Mouse (Mus musculus) left cerebral cortex, adult 18-20 months (tissue): Measurements from ENCODE around the gene Cdk6. TPM values are rescaled to one million over a fixed set of nuclear protein-coding genes. Genes with fewer than 3 reads are reported as not detected.
"Not testable (repeated sequence)": the region's sequence is repeated elsewhere in the genome, so short reads cannot be mapped to it uniquely, and the experiment has no call there.

Source experiments
- DNase-seq, 2 experiments: peaks; one replicate each; pipeline ENCODE4 v3.0.0; 2021 to 2022; ENCODE audit warnings: low spot score in 2 of 2, mixed read lengths in 1 of 2
- long read RNA-seq, 2 experiments: library from polyadenylated mRNA; stranded (forward); transcript quantifications; one replicate each; pipeline ENCODE4 v2.0.0; 2021
- total RNA-seq, 2 experiments: library from RNA; stranded (reverse); gene quantifications; 2 replicates each; pipeline ENCODE4 v1.2.3; 2021

The Cdk6 gene
- total RNA-seq = 1 to 10 TPM; 2.2 to 3.8 TPM
- long read RNA-seq, experiment 1, partial matches to known transcripts = 0 of 2 reads
- long read RNA-seq, experiment 1, other reads (novel, unspliced or antisense) = 2 of 2 reads
- long read RNA-seq, experiment 2 = 0 reads

DNA sequence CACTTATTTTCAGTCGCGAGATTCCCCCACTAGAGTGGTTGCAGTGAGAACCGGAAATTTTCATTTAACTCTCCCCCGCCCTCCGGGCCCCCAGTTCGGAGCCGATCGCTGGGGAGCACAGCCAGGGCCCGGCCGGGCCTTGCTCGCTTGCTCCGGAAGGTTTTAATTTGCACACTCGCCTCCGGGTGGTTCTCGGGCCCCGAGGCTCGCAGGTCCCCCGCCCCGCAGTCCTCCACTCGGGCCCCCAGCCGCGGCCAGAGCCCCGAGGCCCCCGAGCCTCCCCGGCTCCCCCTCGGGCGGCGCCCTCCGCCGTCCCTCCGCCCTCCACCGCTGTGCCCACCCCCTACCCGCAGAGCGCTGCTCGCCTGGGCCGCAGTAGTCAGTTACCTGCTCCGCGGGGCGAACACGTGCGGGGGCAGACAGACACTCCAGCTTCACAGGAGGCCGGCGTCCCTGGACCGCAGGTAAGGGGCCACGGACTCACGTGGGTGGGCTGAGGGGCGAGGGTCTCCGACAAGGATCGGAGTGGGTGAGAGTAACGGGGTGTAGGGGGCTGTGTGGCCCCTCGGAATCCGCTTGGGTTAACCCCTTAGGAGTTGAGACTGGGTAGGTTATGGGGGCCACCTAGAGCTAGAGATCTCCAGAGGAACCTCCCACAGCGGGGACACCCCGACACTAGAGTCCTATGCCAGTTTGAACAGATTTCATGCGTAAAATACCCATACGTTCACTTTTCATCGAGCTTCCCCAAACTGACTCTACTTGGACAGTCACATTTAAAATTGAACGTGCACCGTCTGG, at the start of gene Cdk6:
Gene Cdk6, plus strand, starts transcription at position 375 of the 801 bp plus-strand sequence.
- DNase-seq = peak; percentile 2 to 48

DNA sequence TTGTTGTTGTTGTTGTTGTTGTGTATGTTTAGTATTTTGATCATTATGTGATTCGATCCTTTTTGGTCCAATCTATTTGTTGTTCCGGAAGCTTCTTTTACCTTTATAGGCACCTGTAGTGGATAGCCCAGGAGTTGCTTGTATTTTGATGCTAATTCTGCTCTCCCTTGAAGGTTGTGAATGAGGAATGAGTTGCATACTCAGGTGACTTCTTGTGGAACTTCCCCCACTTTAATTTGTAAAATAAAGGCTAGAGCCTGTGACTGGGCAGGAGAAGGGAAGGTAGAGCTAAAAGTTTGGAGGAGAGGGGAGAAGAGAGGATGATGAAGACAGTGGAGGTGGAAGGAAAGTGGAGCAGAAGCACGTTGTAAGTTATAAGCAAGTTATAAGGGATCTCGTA, 47.6 kb upstream of the Cdk6 start:
- DNase-seq = no peak

DNA sequence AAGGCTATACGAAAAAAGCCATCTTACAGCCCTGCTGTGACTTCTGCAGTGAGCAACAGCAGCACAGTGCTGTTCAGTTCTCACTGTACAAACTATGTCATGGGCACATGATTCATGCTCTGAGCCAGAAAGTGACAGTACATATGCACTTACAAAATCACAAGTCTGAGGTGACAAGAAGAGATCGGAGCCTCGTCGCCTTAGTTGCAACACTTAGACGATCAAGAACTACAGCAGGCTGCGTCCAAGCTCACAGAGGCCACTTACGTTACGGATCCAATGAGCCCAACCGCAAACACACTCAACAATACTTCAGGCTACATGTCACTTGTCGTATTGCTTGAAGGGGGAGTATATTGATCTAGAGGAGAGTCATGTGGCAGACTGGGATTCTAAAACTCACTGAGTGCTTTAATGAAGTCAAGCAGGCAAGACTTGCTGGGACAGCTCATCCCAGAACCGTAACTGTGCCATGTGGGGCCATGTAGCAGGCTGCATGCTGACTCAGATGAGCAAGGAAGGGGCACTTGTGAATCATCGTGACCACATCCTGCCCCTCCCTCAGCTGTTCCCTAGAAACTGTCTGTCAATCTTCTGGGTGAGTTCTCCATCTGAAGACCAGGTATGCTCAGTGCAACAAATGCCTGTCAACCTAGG, 40.4 kb upstream of the Cdk6 start:
- DNase-seq = no peak

DNA sequence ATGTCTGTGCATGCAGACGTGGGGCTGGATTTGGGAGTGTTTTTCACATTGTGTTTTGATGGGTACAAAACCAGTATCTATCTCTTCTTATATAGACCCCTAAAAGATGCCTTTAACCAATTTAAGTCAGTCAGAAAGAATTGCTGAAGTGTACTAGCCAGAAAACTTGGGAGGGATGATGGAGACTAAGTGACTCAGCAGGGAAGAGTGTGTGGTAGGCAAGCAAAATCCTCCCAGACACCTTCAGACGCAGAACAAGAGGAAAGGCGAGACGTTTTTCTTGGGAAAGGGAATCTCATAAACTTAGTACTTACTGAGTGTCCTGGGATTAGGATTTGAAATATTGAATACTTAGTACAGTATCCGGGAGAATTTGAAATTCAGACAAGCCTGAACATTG, 39.8 kb upstream of the Cdk6 start:
- no peak for DNase-seq

DNA sequence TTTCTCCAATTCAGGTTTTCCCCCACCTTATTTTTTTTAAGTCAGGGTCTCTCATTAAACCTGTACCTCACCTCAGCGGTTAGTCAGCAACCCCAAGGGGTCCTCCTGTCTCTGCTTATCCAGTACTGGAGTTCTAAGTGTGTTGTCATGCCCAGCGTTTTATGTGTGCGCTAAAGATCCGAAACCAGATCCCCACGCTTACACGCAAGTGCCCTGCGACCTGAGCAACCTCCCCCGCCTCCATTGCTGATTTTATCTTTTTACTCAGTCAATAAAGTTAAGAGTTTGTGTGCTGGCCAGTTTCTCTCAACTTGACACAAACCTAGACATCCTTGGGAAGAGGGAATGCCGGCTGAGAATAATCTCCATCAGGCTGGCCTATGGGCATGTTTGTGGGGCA, 37.4 kb upstream of the Cdk6 start:
- DNase-seq = no peak

DNA sequence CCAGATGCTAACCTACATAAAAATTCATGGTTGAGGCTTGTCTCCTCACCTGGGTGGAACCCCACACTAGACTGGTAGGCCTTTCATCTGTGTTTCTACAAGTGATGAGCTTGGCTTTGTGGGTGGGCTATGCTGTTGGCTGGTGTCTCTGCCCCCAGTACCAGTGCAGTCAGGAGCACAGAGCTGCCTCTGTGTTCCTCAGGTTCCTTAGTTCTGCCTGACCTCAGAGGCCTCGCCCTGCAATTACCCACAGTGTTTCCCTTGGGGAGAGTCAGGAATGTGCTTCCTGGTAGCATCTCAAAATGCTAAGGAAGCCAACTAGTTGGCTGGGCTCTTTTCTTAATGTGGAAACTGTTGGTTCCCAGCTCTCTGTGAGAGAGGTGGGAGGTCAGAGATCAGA, 35.1 kb upstream of the Cdk6 start:
- DNase-seq = no peak

DNA sequence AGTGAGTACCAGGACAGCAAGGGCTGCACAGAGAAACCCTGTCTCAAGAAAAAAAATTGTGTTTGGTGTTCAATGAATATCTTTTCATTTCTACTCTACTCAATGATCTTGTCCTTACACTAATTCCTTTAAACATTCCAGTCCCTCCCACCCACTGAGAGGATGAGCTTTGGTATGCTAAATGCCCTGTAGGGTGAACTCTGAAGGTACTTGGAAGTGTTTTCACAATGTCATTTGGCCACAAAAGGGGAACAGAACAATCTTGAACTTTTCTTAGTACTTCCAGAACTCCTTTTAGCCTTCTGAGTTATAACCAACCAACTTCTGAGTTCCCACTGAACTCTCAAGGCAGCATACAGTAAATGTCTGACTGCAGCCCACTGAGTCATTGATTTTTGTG, 32.2 kb upstream of the Cdk6 start:
- no peak for DNase-seq

DNA sequence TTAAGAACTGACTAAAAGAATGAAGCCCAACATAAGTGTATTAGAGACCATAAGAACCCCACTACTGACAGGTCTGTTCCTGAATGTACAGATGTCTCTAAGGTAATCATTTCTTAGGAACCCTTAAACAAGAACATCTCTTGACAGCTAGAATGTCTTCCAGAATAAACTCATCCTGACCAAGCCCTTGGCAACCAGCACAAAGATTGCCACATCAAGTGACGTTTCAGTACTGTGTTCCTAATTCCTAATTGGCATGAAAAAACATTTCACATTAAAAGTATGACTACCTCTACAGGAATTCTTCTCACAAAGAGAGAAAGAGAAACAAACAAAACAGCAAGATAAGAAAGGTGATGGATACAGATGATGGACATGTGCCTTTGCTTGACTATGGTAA, 31.7 kb upstream of the Cdk6 start:
- DNase-seq = no peak

DNA sequence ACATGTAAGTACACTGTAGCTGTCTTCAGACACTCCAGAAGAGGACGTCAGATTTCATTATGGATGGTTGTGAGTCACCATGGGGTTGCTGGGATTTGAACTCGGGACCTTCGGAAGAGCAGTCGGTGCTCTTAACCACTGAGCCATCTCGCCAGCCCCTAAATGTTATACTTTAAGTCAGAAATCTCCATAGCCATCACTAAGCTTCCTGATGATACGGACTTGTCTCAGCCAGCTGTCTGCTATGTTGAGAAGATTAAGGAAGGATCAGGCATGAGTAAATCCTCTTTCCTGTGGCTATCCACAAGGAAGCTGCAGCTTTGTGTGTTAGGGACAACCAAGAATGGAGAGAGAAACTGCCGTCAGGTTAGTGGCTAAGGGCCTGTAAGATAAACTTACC, 30.1 kb upstream of the Cdk6 start:
- DNase-seq = not testable (repeated sequence)

DNA sequence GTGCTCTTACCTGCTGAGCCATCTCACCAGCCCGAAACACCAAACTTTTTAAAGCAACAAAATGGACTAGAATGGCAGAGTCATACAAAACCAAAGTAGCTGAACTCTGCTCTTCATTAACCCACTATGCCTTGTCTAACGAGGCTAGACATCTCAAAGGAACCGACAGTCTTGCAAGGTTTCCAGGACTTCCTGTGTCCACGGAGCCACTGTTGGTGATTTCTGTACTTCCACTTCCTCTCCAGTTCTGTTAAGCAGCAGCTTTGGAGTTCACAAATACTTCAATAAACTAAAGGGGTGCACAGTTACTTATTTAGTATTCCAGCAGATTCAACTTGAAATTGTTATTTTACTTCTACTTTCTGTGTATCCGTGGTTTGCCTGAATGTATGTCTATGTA, 23.6 kb upstream of the Cdk6 start:
- DNase-seq = not testable (repeated sequence)

DNA sequence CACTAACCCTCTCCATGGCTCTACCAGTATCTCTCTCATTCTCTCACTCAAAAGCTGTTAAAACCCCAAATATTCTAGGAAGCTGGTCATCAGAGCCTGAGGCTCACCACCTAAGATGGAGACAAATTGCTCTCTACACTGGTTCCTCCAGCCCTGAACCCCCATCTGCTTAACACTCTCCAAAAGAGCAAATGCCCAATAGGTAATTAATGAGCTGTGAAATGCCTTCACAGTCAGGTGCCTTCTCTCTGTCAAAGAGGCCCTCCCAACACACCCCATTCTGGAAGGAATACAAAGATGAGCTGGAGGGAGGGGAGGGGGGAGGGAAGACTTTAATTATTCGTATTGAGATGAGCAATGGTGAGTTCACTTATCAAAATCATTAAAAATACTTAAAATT, 21.1 kb upstream of the Cdk6 start:
- DNase-seq = no peak

DNA sequence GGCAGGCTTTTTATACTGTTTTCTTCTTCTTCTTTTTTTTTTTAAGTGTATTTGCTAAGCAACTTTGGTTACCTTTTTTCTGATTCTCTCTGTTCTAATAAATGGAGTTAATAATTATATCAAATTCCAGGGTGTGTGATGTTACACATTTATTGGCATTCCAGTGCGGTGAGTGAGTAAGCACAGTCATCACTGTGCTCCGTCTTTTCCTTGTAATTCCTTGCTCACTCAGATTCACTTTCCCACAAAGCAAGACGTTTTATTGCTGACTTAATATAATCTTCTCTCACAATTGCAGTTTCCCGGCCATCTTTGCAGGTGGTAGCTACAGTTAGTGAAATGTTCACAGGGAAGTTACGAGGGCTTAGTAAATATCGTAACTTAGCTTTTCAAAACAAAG, 19.2 kb upstream of the Cdk6 start:
- no peak for DNase-seq

DNA sequence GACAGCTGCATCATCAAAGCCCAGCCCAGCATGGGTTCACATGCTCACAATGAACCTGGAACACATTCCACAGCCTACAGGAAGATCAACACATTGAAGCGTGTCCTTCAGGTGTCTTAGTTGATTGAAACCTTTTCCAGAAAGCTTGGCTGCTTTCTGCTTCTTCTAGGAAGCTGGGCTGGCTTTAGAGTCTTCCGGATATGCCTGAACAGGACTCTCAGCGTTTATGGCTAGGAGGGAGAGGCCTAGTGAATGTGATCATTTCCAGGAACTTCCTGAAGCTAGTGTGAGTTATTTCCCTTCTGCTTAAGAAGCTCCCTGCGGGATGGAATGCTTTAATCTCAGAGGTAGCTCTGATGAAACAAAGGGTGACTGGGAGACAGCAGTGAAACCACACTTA, 17.2 kb upstream of the Cdk6 start:
- DNase-seq = no peak

DNA sequence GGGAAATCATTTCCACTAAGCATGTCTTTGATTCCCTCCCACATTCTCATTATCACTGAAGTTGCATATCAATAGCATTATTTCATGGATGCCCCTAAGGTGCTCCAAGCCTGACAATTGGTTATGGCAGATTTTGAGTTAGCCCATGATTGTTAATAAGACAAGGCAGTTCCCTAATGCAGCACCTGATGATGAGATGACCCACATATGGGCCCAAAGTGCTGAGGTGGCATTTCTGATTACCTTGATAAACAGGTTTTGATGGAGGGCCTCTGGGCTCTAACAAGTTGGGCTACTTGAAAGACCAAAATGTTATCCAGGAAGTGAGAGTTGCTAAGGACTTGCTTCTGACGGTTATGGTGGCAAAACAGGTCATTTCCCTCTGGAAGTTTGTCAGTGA, 11.9 kb upstream of the Cdk6 start:
- no peak for DNase-seq

DNA sequence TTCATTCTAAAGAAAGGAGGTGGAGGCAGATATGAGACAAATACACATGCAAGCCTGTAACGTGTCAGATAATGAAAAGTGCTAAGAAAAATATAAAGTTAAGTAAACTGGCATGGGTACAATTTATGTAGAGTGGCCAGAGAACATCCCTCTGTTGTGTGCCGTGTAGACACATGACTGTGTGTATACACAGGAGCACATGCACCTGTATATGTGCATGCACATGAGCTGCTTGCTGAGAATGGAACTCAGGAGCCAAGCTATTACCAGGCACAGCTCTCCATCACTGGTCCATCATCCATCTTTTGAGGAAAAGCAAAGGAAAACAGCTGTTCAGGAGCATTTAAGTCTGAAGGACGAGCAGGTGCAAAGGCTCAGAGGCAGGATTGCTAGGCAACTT, 10.4 kb upstream of the Cdk6 start:
- no peak for DNase-seq

DNA sequence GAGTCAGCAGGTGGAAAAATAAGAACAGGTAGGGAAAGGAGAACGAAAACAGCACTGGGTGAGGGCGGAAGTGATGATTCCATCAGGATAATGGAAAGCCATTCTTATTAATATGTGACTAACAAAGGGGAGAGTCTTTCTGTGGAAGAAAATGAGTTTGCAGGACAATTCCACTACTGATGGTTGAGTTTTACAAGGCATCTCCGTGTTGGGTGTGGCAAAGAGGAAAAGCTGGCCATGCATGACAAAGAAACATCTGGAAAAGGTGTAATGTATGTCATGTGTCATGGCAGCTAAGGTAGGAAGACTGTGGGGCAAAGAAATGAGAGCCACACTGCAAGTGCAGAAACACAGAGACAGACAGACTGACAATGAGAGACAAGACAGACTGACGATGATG, 8.3 kb upstream of the Cdk6 start:
- not testable (repeated sequence) for DNase-seq

DNA sequence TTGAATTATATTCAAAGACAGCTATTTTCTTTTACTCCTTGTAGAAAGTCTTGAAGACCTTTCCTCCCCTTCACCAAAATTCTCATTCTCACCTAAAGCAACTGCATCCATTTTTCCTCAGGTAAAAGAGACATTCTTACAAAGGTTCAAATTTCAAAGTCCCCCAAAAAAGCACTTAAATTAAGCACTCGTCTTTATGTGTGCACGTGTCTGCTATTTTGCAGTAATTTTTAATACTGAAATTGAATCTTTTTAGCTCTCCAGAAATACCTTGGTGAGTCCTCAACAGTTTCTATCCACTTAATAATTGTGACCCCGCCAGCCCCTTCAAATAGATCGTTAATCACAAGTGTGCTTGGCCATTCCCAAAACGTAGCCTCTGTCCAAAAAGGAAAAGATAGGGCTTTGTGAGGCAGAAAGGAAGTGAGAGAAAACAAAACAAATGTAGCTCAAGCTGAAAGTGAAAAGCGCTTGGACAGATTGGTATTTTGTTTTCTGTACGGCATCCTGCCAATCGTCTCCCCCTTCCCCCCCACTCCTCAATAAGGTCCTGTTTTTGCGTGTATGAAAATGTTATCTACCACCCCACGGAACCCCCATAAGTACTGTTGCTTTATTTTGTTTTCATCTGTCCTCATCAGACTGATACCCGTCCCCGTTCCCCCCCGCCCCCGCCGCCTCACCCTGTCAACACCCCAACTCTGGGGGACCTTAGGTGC, 786 bp upstream of the Cdk6 start:
- DNase-seq = not testable (repeated sequence)

DNA sequence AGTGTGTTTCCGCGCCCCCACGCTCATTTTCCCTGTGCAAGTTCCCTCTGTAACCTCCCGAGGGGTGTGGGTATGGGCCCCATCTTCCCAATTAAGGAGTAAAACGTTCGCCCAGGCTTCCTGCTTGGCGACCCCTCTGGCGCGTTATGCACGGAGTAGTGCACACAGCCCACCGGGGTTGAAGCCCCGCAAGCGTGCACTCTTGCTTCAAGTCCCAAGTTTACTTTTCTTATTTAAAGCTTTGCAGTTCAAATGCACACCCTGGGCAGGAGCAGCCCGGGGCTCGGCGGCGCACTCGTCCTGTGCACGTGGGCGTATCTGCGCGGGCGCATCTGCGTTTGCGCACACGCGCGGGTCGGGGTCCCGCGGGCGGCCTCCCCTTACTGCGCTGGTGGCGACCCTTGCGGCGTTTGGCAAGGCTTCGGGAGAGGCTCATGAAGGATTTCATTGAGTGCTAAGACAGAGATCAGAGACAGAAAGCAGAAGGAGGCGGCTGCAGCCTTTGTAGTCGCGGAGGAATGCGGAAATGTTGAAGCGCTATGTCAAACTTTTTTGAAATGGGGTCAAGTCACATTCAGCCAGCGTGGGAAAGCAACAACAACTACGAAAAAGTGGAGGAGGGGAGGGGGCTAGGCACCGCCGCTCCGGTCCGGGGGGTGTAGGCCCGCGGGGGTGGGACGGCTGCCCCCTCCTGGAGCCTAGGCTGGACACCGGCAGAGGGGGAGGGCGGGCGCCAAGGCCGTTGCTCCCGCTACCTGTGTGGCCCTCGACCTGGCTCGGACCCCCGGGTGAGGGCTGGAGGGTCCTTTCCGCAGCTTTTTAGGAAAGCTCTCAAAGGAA, 866 bp downstream of the Cdk6 start:
- DNase-seq = peak; percentile 5 to 34

DNA sequence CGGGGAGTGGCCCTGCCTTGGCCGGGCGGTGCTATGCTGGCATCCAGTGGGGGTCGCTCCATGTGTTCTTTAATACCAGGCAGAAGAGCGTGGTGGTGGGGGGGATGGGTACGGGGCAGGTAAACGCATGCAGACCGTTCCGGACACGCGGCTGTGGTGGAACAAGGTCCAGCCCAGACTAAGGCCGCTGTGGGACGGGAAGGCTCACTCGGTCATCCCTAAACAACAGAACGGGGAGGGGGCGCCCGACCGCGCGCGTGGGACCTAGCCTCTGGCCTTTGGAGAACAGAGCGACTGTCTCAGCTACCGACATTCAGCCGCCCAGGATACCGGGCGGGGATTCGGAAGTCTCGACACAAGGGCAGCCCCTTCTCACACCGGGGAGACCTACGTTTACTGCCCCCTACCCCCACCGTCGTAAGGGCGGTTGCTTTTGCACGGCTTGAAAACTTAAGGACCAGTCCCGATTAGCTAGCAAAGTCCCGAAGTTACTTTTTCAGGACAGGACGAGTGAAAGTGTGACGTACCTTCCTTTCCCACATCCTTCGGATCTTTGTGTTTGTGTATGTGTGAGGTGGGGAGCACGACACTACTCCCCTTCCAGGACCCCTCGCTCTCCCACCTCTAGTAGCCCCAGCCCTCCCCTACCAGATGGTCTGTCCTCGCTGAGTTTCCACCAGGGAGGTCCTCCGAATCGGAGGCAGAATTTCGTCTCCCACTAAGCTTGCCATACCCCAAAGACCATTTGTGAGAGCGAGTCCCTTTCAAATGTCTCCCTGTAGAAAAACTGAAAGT, 1.7 kb downstream of the Cdk6 start:
- DNase-seq = peak; percentile 2 to 6

DNA sequence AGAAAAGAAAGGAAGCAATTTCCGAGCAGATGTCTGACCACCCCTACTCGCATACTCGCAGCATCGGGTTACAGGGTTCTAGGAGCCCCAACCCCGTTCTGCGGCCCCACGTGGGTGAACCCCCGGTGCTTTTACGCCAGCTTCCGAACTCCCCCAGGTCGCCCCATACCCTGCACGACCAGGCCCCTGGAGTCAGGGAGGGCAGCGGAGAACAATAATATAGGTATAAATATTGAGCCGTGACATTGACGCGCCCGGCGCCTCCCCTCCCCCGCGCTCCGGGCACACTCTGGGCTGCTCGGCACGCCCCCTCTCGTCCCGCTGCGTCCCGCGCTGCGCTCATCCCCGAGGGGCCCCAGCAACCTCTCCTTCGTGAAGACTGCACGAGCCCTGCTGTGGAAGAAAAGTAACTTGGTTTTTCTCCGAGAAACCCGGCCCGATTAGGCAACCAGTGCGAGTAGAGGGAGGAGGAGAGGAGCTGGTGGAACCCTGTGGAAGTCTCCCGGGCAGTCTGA, 2.3 kb downstream of the Cdk6 start:
- peak; percentile 26 to 37 for DNase-seq
